Mouse (Mus musculus) heart, postnatal 4 days (tissue): ENCODE measurements around the gene Nr4a1. TPM values are rescaled to one million over a fixed set of nuclear protein-coding genes. Genes with fewer than 3 reads are reported as not detected.

Experiments used
- DNase-seq: peaks from one replicate; pipeline ENCODE4 v3.0.0; 2021
- total RNA-seq, 2 experiments: library from RNA; stranded (reverse); gene quantifications; 2 replicates each; pipeline ENCODE4 v1.2.3; 2021

Nr4a1 gene
- total RNA-seq, 2 experiments from 2014 or later = 48.1 to 49.6 TPM

- peak; percentile 94 for DNase-seq
Measured at GRCm38 (mm10) chr15:101315832-101316231, 61.8 kb downstream of the Nr4a1 start.

- DNase-seq = no peak
Measured at GRCm38 (mm10) chr15:101316279-101316912, 62.3 kb downstream of the Nr4a1 start.

- DNase-seq = no peak
Measured at GRCm38 (mm10) chr15:101316913-101317813, 63.1 kb downstream of the Nr4a1 start.

- no peak for DNase-seq
Measured at GRCm38 (mm10) chr15:101317814-101318500, 63.9 kb downstream of the Nr4a1 start.

- DNase-seq = no peak
Measured at GRCm38 (mm10) chr15:101318889-101319765, 65.1 kb downstream of the Nr4a1 start.

- DNase-seq = no peak
Measured at GRCm38 (mm10) chr15:101320010-101320617, 66.0 kb downstream of the Nr4a1 start.

- DNase-seq = peak; percentile 28
Measured at GRCm38 (mm10) chr15:101320618-101321041, 66.6 kb downstream of the Nr4a1 start.

GRCm38 (mm10) chr15:101321126-101321525 lies 67.1 kb downstream of the Nr4a1 start:
- no peak for DNase-seq

- DNase-seq = no peak
Measured at GRCm38 (mm10) chr15:101322106-101322505, 68.0 kb downstream of the Nr4a1 start.

GRCm38 (mm10) chr15:101322640-101323039 lies 68.6 kb downstream of the Nr4a1 start:
- DNase-seq = no peak

- no peak for DNase-seq
Measured at GRCm38 (mm10) chr15:101323511-101323910, 69.4 kb downstream of the Nr4a1 start.

Other genes starting within 250 kb of the Nr4a1 start
- under 1 TPM; 0.26 to 0.68 TPM for gene Gm47841, start 206.9 kb upstream of the Nr4a1 start, total RNA-seq
- gene Fignl2, start 175.7 kb upstream of the Nr4a1 start, total RNA-seq = 1 to 10 TPM; 3.2 to 4.2 TPM
- not detected for gene Ankrd33, start 138.5 kb upstream of the Nr4a1 start, total RNA-seq
- gene Acvrl1, start 125.7 kb upstream of the Nr4a1 start, total RNA-seq = 10 to 100 TPM; 20.5 to 21.7 TPM
- 10 to 100 TPM; 20.8 to 21.4 TPM for gene Acvr1b, start 80.2 kb upstream of the Nr4a1 start, total RNA-seq
- 10 to 100 TPM; 13.9 to 15.1 TPM for gene Grasp, start 30.1 kb upstream of the Nr4a1 start, total RNA-seq
- 10 to 100 TPM; 21.7 to 23.3 TPM for gene Atg101, start 30.0 kb downstream of the Nr4a1 start, total RNA-seq
- gene 6030408B16Rik, start 38.9 kb downstream of the Nr4a1 start, total RNA-seq = 1 to 10 TPM; 4.3 to 4.6 TPM
- gene Krt80, start 115.9 kb downstream of the Nr4a1 start, total RNA-seq = 10 to 100 TPM; 10.1 to 11.2 TPM
- gene Krt7, start 156.8 kb downstream of the Nr4a1 start, total RNA-seq = 1 to 10 TPM; 9.3 to 10.0 TPM
- gene Krt87, start 184.5 kb downstream of the Nr4a1 start, total RNA-seq = not detected
- gene Krt88, start 193.5 kb downstream of the Nr4a1 start, total RNA-seq = not detected
- not detected for gene Krt81, start 209.5 kb downstream of the Nr4a1 start, total RNA-seq
- gene Krt86, start 219.2 kb downstream of the Nr4a1 start, total RNA-seq = not detected
- not detected for gene Krt83, start 237.2 kb downstream of the Nr4a1 start, total RNA-seq